Mouse (Mus musculus) limb, embryonic 12.5 days (tissue): ENCODE results near the gene Tmem50a. TPM values are rescaled to one million over a fixed set of nuclear protein-coding genes. Genes with fewer than 3 reads are reported as not detected.

ENCODE experiments used
- polyA plus RNA-seq: library from polyadenylated mRNA; unstranded; fragments of >200 nt; fragmentation: Nextera tagmentation; extraction: Ambion mirVana; gene quantifications from 2 replicates; pipeline ENCODE4 v1.2.1, GENCODE M21; 2016

The Tmem50a gene
- polyA plus RNA-seq, 1 experiment from 2014 or later, result 159 TPM

Other genes starting within 250 kb of the Tmem50a start
- 2.9 and 3.4 TPM in 2 replicates for gene Man1c1, start 210.7 kb downstream of the Tmem50a start, polyA plus RNA-seq
- 21.7 and 23.3 TPM in 2 replicates for gene Ldlrap1, start 147.0 kb downstream of the Tmem50a start, polyA plus RNA-seq
- gene Maco1, start 61.7 kb downstream of the Tmem50a start, polyA plus RNA-seq, result 59.0 and 60.7 TPM in 2 replicates
- gene Rhd, start 50.5 kb downstream of the Tmem50a start, polyA plus RNA-seq, result 7.8 TPM in 2 replicates
- 510 and 528 TPM in 2 replicates for gene Rsrp1, start 8.6 kb upstream of the Tmem50a start, polyA plus RNA-seq
- gene Syf2, start 15.9 kb upstream of the Tmem50a start, polyA plus RNA-seq, result 72.9 and 73.8 TPM in 2 replicates
- 1.5 and 2.0 TPM in 2 replicates for gene Runx3, start 205.6 kb upstream of the Tmem50a start, polyA plus RNA-seq